Comparison of ENCODE assay signal across 8 mouse cellular contexts in the genomic region with DNA sequence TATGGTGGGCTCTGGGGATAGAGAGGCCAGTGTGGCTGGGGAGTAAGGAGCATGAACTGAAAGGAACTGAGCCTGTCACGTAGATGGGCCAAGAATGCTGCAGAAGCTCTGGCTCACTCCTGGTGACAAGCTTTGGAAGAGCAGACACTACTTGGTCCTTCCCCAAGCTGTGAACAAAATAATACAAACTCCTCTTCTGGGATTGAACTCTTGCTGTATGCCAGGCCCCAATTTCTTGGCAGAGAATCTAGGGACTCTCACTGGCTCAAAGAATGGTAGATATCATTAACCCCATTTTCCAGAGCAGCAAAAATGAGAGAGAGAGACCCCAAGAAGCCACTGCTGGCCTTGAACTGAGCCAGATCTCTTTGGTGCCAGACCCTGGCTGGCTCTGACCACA. TPM values are rescaled to one million over a fixed set of nuclear protein-coding genes. Genes with fewer than 3 reads are reported as not detected.
A peak's percentile ranks its signal among the peaks of the same experiment; 100 is the strongest.
DNase-seq lines count a peak whose midpoint lies in the region; ATAC-seq lines count a peak whose summit lies in the region.

No protein-coding gene starts in this region.

- peak overlapping the region; percentile 79 for H3K27ac ChIP-seq in kidney, embryonic 15.5 days
- peak overlapping the region; percentile 74; the same call in 1 of the 2 replicates for H3K27ac ChIP-seq in forebrain, embryonic 10.5 days
- peak overlapping the region; percentile 85 for H3K27ac ChIP-seq in limb, embryonic 10.5 days
- peak overlapping the region; percentile 42; the same call in 1 of the 2 replicates for H3K27ac ChIP-seq in neural tube, embryonic 12.5 days

- no peaks in the 10 kb centered on the region for H3K9me3 ChIP-seq in kidney, embryonic 15.5 days (replicated peaks)
- no peaks in the 10 kb centered on the region for H3K9me3 ChIP-seq in forebrain, embryonic 10.5 days
- H3K9me3 ChIP-seq in limb, embryonic 10.5 days (replicated peaks) = no peaks in the 10 kb centered on the region
- H3K9me3 ChIP-seq in neural tube, embryonic 12.5 days = no peaks in the 10 kb centered on the region

- H3K4me3 ChIP-seq in kidney, embryonic 15.5 days (replicated peaks) = peak overlapping the region; percentile 57
- peak overlapping the region; percentile 58 for H3K4me3 ChIP-seq in forebrain, embryonic 10.5 days
- peak overlapping the region; percentile 62 for H3K4me3 ChIP-seq in limb, embryonic 10.5 days
- H3K4me3 ChIP-seq in neural tube, embryonic 12.5 days = no peak overlapping the region

- no peak overlapping the region for H3K9ac ChIP-seq in kidney, embryonic 15.5 days
- 0 out of 2 replicates have a peak overlapping the region, but pooled peaks have one; percentile 21 for H3K9ac ChIP-seq in neural tube, embryonic 12.5 days

- no peak for DNase-seq in kidney, adult 9 months
- DNase-seq in forebrain, embryonic 10.5 days (ENCODE audit: extremely low spot score, low spot score) = no peak
- no peak for DNase-seq in limb, embryonic 10.5 days (ENCODE audit: low spot score)
- no peak for DNase-seq in cerebellum, adult 8-10 months
- DNase-seq in thymus, adult 18-20 months = no peak
- DNase-seq in kidney, postnatal 25 days = no peak

- WGBS in kidney, embryonic 15.5 days = 45% methylated on average over 1 of the region's 1 CpGs
- WGBS in forebrain, embryonic 10.5 days = 40% methylated on average over 1 of the region's 1 CpGs
- WGBS in limb, embryonic 10.5 days = 23% methylated on average over 1 of the region's 1 CpGs
- 33% methylated on average over 1 of the region's 1 CpGs for WGBS in neural tube, embryonic 12.5 days

- ATAC-seq in kidney, embryonic 15.5 days (replicated peaks; ENCODE audit: low FRiP score) = no peak
- no peak for ATAC-seq in neural tube, embryonic 12.5 days (ENCODE audit: low FRiP score, low read depth)

- peak overlapping the region; percentile 96 for H3K4me2 ChIP-seq in kidney, embryonic 15.5 days
- H3K4me2 ChIP-seq in neural tube, embryonic 12.5 days (replicated peaks) = peak overlapping the region; percentile 92

- no peaks in the 10 kb centered on the region for H3K36me3 ChIP-seq in kidney, embryonic 15.5 days
- no peaks in the 10 kb centered on the region for H3K36me3 ChIP-seq in forebrain, embryonic 10.5 days (replicated peaks)
- H3K36me3 ChIP-seq in limb, embryonic 10.5 days = no peaks in the 10 kb centered on the region
- no peaks in the 10 kb centered on the region for H3K36me3 ChIP-seq in neural tube, embryonic 12.5 days

- peaks cover 54% of the 10 kb centered on the region for H3K27me3 ChIP-seq in kidney, embryonic 15.5 days
- peaks cover 83% of the 10 kb centered on the region for H3K27me3 ChIP-seq in forebrain, embryonic 10.5 days (ENCODE audit: poor library complexity, severe bottlenecking)
- H3K27me3 ChIP-seq in limb, embryonic 10.5 days (ENCODE audit: low read depth, poor library complexity, severe bottlenecking) = peaks cover 77% of the 10 kb centered on the region
- H3K27me3 ChIP-seq in neural tube, embryonic 12.5 days (replicated peaks) = peaks cover 11% of the 10 kb centered on the region; the same call in 1 of the 2 replicates

- H3K4me1 ChIP-seq in kidney, embryonic 15.5 days = peaks cover 40% of the 10 kb centered on the region
- peaks cover 44% of the 10 kb centered on the region for H3K4me1 ChIP-seq in forebrain, embryonic 10.5 days
- H3K4me1 ChIP-seq in limb, embryonic 10.5 days = peaks cover 68% of the 10 kb centered on the region
- H3K4me1 ChIP-seq in neural tube, embryonic 12.5 days = peaks cover 48% of the 10 kb centered on the region

RNA-seq across cellular contexts. Expression of gene Tcf15, which starts 1.9 kb away (rescaled TPM):
- polyA plus RNA-seq in kidney, embryonic 15.5 days (2015; fragmentation: Nextera tagmentation; extraction: Ambion mirVana) = 13.5 TPM in 2 replicates
- polyA plus RNA-seq in forebrain, embryonic 10.5 days (2016; fragmentation: Nextera tagmentation; extraction: Ambion mirVana) = 4.0 and 4.1 TPM in 2 replicates
- polyA plus RNA-seq in limb, embryonic 10.5 days (2016; fragmentation: Nextera tagmentation; extraction: Ambion mirVana) = 27.3 and 29.8 TPM in 2 replicates
- polyA plus RNA-seq in neural tube, embryonic 12.5 days (2016; fragmentation: Nextera tagmentation; extraction: Ambion mirVana) = 22.6 and 26.3 TPM in 2 replicates

RNA-seq across cellular contexts. Expression of gene Srxn1, which starts 36.2 kb away (rescaled TPM):
- 12.7 and 14.5 TPM in 2 replicates for polyA plus RNA-seq in kidney, embryonic 15.5 days (2015; fragmentation: Nextera tagmentation; extraction: Ambion mirVana)
- 14.6 and 14.9 TPM in 2 replicates for polyA plus RNA-seq in forebrain, embryonic 10.5 days (2016; fragmentation: Nextera tagmentation; extraction: Ambion mirVana)
- 8.0 and 9.6 TPM in 2 replicates for polyA plus RNA-seq in limb, embryonic 10.5 days (2016; fragmentation: Nextera tagmentation; extraction: Ambion mirVana)
- polyA plus RNA-seq in neural tube, embryonic 12.5 days (2016; fragmentation: Nextera tagmentation; extraction: Ambion mirVana) = 19.5 and 20.2 TPM in 2 replicates
